Mouse (Mus musculus): ENCODE data around the gene Selenbp2. TPM values are rescaled to one million over a fixed set of nuclear protein-coding genes. Genes with fewer than 3 reads are reported as not detected.
"Not testable (repeated sequence)": the region's sequence is repeated elsewhere in the genome, so short reads cannot be mapped to it uniquely, and the experiment has no call there.

The Selenbp2 gene
- total RNA-seq, 2 experiments from 2014 or later, result 2.1 to 2.2 TPM

GRCm38 (mm10) chr3:94723637-94724036, 30.3 kb downstream of the Selenbp2 start:
- not testable (repeated sequence) for H3K4me3 ChIP-seq, H3K27ac ChIP-seq
- DNase-seq (ENCODE audit: low spot score in 2 of 2), result peak in 1 of 2 experiments; percentile 23
- peak; percentile 58 for TF ChIP-seq CTCF (conservative IDR thresholded peaks at IDR 0.05)

- no peak for TF ChIP-seq CTCF (conservative IDR thresholded peaks at IDR 0.05)
- no peak overlapping the region for H3K27ac ChIP-seq
- DNase-seq (ENCODE audit: low spot score in 2 of 2), result no peak
- H3K4me3 ChIP-seq, result no peak overlapping the region
These were observed 52.3 kb downstream of the Selenbp2 start for GRCm38 (mm10) chr3:94745691-94746090.

Other genes with a start within 250 kb of the Selenbp2 start
- not detected for gene Oaz3, start 249.6 kb upstream of the Selenbp2 start, total RNA-seq (2021)
- gene Celf3, start 215.3 kb upstream of the Selenbp2 start, total RNA-seq (2021), result 100 to 1,000 TPM; 184 to 202 TPM
- gene Riiad1, start 213.2 kb upstream of the Selenbp2 start, total RNA-seq (2021), result 1 to 10 TPM; 5.8 to 7.2 TPM
- 100 to 1,000 TPM; 102 to 108 TPM for gene Snx27, start 110.8 kb upstream of the Selenbp2 start, total RNA-seq (2021)
- gene Gm10972, start 50.4 kb upstream of the Selenbp2 start, total RNA-seq (2021), result not detected
- 1 to 10 TPM; 2.4 to 2.8 TPM for gene Tuft1, start 34.7 kb upstream of the Selenbp2 start, total RNA-seq (2021)
- gene Cgn, start 92.9 kb downstream of the Selenbp2 start, total RNA-seq (2021), result 1 to 10 TPM; 3.7 TPM
- gene Pogz, start 144.0 kb downstream of the Selenbp2 start, total RNA-seq (2021), result 10 to 100 TPM; 61.3 to 64.6 TPM
- 100 to 1,000 TPM; 272 to 281 TPM for gene Psmb4, start 193.4 kb downstream of the Selenbp2 start, total RNA-seq (2021)
- gene Selenbp1, start 239.5 kb downstream of the Selenbp2 start, total RNA-seq (2021), result 10 to 100 TPM; 10.3 to 10.5 TPM